Mouse (Mus musculus) kidney, embryonic 16.5 days (tissue): ENCODE measurements around the gene Rbm28. TPM values are rescaled to one million over a fixed set of nuclear protein-coding genes. Genes with fewer than 3 reads are reported as not detected.

ENCODE experiments used
- ATAC-seq: fragments of 200-750 bp; cut with Nextera tagmentation; 2 replicates; pipeline ENCODE4 v1.8.0; 2017; ENCODE audit warnings: moderate TSS enrichment; ENCODE audit not compliant: low FRiP score, low TSS enrichment
- H3K27ac ChIP-seq: fragments of 300-500 bp; sonication (generic); 2 replicates; pipeline ENCODE4 v1.5.1; 2014; ENCODE audit warnings: low read length
- H3K27me3 ChIP-seq: fragments of 300-500 bp; sonication (generic); 2 replicates; pipeline ENCODE4 v1.6.1; 2014; ENCODE audit warnings: low read length, control low read depth, mixed read lengths; ENCODE audit not compliant: insufficient read depth
- H3K36me3 ChIP-seq: fragments of 300-500 bp; sonication (generic); 2 replicates; pipeline ENCODE4 v1.6.1; 2014; ENCODE audit warnings: low read length, control low read depth, mixed read lengths; ENCODE audit not compliant: insufficient read depth
- H3K4me1 ChIP-seq: fragments of 300-500 bp; sonication (generic); 2 replicates; pipeline ENCODE4 v1.6.1; 2014; ENCODE audit warnings: low read length, control low read depth, mixed read lengths; ENCODE audit not compliant: insufficient read depth
- H3K4me2 ChIP-seq: fragments of 300-500 bp; sonication (generic); replicated peaks from 2 replicates; pipeline ENCODE4 v1.6.1; 2014; ENCODE audit warnings: low read depth, low read length
- H3K4me3 ChIP-seq: fragments of 300-500 bp; sonication (generic); 2 replicates; pipeline ENCODE4 v1.5.1; 2014; ENCODE audit warnings: mild to moderate bottlenecking, low read length
- H3K9ac ChIP-seq: fragments of 300-500 bp; sonication (generic); replicated peaks from 2 replicates; pipeline ENCODE4 v1.6.1; 2014; ENCODE audit warnings: low read length
- H3K9me3 ChIP-seq: fragments of 300-500 bp; sonication (generic); 2 replicates; pipeline ENCODE4 v1.6.1; 2016; ENCODE audit warnings: low read length, control low read depth
- WGBS: fragments of 180-500 bp; shearing (Covaris S2); extraction: QIAGEN DNeasy Blood & Tissue Kit; methylation state at CpG from one replicate; pipeline ENCODE4 v1.1.7; 2014; 5-methylcytosine and 5-hydroxymethylcytosine counted together
- polyA plus RNA-seq: library from polyadenylated mRNA; unstranded; fragments of >200 nt; fragmentation: Nextera tagmentation; extraction: Ambion mirVana; gene quantifications from 2 replicates; pipeline ENCODE4 v1.2.1, GENCODE M21; 2015

Rbm28 gene
- polyA plus RNA-seq, 1 experiment from 2014 or later = 45.9 TPM

DNA sequence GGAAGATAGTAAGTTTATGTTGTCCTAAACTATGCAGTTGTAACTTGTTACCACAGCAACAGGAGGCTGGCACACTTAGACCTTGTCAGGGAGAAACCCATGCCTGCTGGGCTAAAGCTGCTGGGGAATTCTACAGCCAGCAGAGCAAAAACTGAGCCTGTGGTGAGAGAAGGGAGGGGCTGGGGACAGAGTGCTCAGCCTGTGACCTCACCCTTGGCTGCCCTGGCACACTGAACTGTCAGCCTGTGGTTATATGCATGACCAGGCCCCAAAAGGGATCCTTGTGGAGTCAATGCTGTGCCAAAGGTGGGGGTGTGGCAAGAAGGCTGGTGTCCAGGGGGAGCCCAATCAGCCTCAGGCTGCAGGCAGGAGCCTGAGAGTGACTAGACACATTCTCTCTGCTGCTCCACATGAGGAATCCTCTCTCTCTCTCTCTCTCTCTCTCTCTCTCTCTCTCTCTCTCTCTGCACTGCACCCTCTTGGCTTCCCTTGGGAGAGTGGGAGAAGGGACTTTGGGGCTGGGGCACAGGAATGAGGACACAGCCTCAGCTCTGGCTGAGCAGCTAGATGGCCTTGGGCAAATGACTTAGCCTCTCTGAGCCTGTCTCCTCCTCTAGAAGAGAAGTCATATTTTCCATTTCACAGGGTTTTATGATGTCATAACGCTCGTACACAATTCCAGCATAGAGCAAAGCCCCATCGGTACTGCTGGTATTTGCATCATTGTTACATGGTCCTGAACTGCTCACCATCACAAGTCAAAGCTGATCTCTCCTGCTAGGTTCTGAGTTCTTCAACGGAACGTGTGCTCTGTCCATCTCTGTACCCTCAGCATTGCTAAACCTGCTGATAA, 31.3 kb upstream of the Rbm28 start:
- Histone ChIP-seq H3K4me2 (no peak overlapping the region), H3K9me3 (no peaks in the 10 kb centered on the region), H3K27me3 (0 out of 2 replicates have a peak, but pooled peaks cover 2% of the 10 kb centered on the region), H3K36me3 (no peaks in the 10 kb centered on the region), H3K4me1 (peaks cover 9% of the 10 kb centered on the region; the same call in 1 of the 2 replicates), H3K4me3 (no peak overlapping the region), H3K9ac (no peak overlapping the region), H3K27ac (no peak overlapping the region)
- 81% methylated on average over 5 of the region's 5 CpGs for WGBS
- no peak; the same call in 1 of the 2 replicates for ATAC-seq

DNA sequence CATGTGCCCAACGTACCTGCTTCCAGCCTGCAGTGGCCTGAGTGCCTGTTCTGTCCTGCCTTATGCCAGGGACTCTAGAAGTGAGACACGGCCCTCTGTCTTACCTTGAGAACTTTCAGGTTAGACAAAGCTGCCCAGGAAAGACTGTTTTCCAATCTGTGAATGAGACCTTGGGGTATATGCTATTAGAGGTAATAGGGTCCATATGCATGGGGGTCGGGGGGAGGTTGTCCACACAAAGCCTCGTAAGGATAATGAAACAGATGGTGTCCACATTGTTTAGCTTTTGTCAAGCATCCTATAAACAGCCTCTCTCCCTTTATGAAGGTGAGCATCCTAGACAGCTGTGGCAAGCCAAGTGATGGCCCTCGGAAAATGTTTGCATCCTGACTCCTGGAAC, 30.3 kb upstream of the Rbm28 start:
- WGBS = 87% methylated on average over 5 of the region's 5 CpGs
- Histone ChIP-seq H3K9ac (no peak overlapping the region), H3K27me3 (peaks cover 4% of the 10 kb centered on the region; the same call in 1 of the 2 replicates), H3K4me1 (peaks cover 9% of the 10 kb centered on the region; the same call in 1 of the 2 replicates), H3K27ac (no peak overlapping the region), H3K36me3 (no peaks in the 10 kb centered on the region), H3K4me3 (no peak overlapping the region), H3K4me2 (no peak overlapping the region), H3K9me3 (no peaks in the 10 kb centered on the region)
- no peak for ATAC-seq

DNA sequence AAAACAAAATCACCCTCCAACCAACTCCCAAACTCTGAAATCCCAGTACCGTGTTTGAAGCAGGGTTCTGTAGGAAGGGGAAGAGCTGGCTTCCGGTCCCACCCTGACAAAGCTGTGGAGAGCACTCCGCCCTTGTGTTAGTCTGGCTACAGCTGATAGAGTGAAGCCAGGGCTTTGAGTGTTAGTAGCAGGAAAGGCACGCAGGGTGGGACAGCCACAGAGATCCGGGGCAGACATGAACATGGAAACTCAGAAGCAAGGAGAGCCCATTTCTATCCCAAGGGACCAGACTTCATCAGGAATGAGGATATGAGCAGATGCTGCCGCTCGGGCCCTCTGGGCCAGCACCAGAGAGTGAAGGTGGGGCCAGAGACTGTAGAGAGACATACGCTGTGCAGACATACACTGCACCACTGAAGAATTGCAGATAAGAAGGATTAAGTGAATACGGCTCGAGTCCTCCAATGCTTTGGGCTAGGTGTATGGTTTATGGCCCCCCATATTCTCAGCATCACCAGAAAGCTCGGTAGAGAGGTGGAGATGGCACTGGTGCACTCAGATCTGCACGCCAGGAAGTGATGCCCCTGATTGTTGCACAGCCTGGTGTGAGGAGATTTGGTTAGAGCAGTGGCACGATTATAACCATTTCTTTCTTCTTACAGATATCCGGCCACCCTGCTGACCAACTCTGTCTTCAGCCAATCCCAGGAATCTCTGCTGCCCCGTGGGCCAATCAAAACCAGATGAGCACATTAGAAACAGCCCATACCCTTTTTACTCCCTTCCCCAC, 29.4 kb upstream of the Rbm28 start:
- H3K27me3 ChIP-seq = peaks cover 3% of the 10 kb centered on the region; the same call in 1 of the 2 replicates
- H3K4me1 ChIP-seq = peaks cover 8% of the 10 kb centered on the region; the same call in 1 of the 2 replicates
- H3K9ac ChIP-seq = no peak overlapping the region
- no peak overlapping the region for H3K4me2 ChIP-seq
- H3K9me3 ChIP-seq = no peaks in the 10 kb centered on the region
- ATAC-seq = no peak
- H3K36me3 ChIP-seq = no peaks in the 10 kb centered on the region
- no peak overlapping the region for H3K4me3 ChIP-seq
- no peak overlapping the region; the same call in 1 of the 2 replicates for H3K27ac ChIP-seq
- 65% methylated on average over 15 of the region's 15 CpGs for WGBS

DNA sequence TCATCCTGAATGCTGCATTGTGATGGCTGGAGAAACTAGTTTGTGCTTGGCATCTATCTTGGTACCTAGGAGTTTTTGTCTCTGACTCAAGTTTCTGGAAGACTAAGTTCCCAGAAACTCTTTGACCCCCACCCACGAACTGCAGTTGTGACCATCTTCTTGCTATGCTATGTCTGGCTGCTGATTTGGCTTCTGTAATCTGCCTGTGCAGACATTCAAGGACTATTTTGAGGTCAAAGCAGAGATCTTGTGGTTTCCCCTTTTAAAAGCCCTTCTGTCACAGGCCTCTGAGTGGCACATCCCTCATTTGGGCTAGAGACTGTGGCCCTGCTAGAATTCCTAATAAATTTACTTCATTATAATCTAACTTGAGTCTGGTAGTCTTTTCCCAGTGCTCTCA, 23.1 kb upstream of the Rbm28 start:
- H3K4me1 ChIP-seq = no peaks in the 10 kb centered on the region
- H3K9ac ChIP-seq = no peak overlapping the region
- H3K9me3 ChIP-seq = no peaks in the 10 kb centered on the region
- WGBS = 77% methylated on average over 1 of the region's 1 CpGs
- no peak for ATAC-seq
- H3K27ac ChIP-seq = no peak overlapping the region
- no peak overlapping the region for H3K4me3 ChIP-seq
- H3K36me3 ChIP-seq = no peaks in the 10 kb centered on the region
- H3K27me3 ChIP-seq = peaks cover 3% of the 10 kb centered on the region; the same call in 1 of the 2 replicates
- no peak overlapping the region for H3K4me2 ChIP-seq

DNA sequence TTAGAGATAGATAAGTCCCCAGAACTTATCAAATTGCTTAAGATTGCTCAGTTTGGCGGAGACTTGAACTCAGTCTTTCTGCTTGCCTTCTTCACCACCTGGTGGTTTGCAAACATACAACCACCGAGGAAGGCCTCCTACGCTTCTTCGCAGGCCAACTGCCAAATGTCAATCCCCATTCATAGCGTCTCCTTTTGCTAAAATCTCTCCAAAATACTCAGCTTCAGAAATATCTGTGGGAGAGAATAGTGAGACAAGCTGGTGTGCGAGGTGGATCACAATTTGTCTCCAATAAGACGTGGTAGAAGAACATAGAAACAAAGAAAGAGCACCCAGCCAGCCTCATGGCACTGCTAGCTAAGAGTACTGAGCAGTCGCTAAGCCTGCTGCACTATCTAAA, 15.0 kb upstream of the Rbm28 start:
- Histone ChIP-seq H3K4me3 (peak overlapping the region; percentile 53), H3K36me3 (no peaks in the 10 kb centered on the region), H3K4me1 (peaks cover 7% of the 10 kb centered on the region), H3K9ac (no peak overlapping the region), H3K27ac (no peak overlapping the region), H3K4me2 (peak overlapping the region; percentile 96), H3K9me3 (no peaks in the 10 kb centered on the region), H3K27me3 (peaks cover 32% of the 10 kb centered on the region)
- WGBS = 56% methylated on average over 8 of the region's 8 CpGs
- no peak for ATAC-seq

DNA sequence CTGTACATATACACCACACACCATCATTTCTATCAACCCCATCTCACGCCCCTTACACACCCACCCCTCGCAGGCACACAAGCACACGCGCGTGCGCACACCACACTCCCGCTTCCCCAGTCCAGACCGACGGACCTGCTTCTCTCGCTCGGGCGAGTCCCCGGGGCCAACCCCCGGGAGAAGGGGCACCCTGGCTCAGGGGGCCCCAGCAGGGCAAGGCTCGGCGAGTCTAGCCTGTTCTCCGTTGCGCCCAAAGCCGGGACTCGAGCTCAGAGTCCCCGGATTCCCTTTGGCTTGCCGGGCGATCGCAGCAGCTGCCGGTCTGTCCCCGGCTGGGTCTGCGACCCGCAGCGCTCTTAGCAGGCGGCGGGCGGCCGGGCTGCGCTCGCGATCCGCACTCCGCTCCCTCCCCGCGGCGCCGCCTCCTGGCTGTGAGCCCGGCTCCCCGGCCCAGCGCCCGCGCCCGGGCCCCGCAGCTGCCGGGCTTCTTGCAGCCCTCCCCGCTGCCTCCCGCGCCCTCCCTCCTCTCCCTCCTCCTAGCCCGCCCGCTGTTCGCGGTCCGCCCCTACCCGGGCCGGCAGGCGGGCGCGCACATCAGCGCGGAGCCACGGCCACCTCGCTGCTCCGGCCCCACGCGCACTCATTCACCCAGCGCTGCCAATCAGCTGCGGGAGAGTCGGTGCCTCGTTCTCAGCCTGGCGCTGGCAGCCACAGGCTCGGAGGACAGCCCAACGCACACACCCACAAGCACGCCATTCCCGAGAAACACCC, 14.3 kb upstream of the Rbm28 start, which contains the start of gene Prrt4:
Gene Prrt4 (minus strand): TSS at position 697 of the 771 bp plus-strand sequence.
- ATAC-seq = peak; percentile 73
- Histone ChIP-seq H3K27me3 (peaks cover 40% of the 10 kb centered on the region), H3K9ac (peak within 1 kb of the TSS; percentile 61), H3K36me3 (no peaks in the 10 kb centered on the region), H3K4me1 (peaks cover 7% of the 10 kb centered on the region), H3K9me3 (no peaks in the 10 kb centered on the region), H3K27ac (no peak within 1 kb of the TSS), H3K4me2 (peak within 1 kb of the TSS; percentile 96), H3K4me3 (peak within 1 kb of the TSS; percentile 53)
- under 1% methylated on average over 71 of the region's 79 CpGs for WGBS

DNA sequence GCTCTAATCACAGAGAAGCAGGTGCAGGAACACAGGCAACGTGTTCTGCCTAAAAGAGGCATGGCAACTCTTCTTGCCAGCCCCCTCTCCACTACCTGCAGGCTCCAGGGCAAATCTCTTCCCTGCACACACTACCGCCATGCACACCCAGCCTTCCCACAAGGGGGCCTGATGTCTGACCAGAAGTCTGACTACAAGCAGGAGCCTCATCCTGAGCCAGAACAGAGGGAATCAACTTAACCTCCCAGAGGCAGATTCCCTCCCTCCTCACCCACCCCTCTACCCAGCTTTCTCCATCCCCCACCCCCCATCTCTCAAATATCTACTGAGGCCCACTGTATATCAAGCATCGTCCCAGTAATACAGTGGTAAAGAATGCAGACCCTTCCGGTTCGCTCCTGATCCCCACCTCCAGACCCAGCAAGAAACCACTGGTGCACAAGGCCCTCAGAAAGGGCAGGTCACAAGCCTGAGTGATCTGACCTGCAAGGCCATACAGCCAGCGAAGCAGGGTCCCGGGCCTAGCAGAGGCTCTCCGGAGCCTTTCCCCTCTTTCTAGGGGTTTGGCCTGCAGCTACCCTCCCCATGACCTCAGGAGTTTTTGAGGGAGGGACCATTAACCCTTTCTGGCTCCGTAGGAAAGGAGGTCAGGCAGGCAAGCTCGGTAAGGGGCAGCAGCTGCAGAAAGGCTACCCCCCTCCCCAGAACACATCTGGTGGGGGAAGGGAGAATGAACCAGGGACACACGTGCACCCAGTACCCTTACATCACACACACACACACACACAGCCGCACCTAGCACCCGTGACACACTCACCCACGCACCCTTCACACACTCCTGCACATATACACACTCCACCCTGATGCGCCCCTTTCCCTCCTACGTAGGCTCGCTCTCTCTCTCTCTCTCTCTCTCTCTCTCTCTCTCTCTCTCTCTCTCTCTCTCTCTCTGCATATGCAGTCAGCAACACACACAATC, 13.4 kb upstream of the Rbm28 start:
- Histone ChIP-seq H3K9ac (peak overlapping the region; percentile 61; the same call in 1 of the 2 replicates), H3K4me1 (peaks cover 7% of the 10 kb centered on the region), H3K4me2 (peak overlapping the region; percentile 96), H3K4me3 (peak overlapping the region; percentile 53), H3K27ac (no peak overlapping the region), H3K36me3 (no peaks in the 10 kb centered on the region), H3K27me3 (peaks cover 48% of the 10 kb centered on the region), H3K9me3 (no peaks in the 10 kb centered on the region)
- peak; percentile 50 for ATAC-seq
- 22% methylated on average over 17 of the region's 17 CpGs for WGBS

DNA sequence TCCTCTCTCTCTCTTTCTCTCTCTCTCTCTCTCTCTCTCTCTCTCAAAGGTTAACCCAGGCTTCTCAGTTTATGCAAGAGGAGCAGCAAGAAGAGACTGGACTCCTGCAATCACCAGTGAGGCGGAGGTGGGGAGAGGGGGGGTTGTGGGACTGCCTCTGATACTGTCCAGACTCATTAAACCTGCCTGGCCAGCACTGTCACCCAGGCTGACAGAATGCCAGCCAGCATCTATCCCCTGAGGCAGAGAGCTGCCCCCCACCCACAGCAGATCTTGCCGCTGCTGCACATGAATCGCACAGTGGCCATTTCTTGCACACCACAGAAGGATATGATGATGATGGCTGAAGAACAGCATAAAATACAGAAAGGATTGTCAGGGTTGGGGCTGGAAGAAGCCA, 10.3 kb upstream of the Rbm28 start:
- H3K4me3 ChIP-seq = no peak overlapping the region
- H3K9ac ChIP-seq = no peak overlapping the region
- peaks cover 20% of the 10 kb centered on the region for H3K4me1 ChIP-seq
- peaks cover 61% of the 10 kb centered on the region for H3K27me3 ChIP-seq
- H3K4me2 ChIP-seq = no peak overlapping the region
- no peak for ATAC-seq
- H3K36me3 ChIP-seq = no peaks in the 10 kb centered on the region
- H3K27ac ChIP-seq = no peak overlapping the region
- WGBS = 86% methylated on average over 3 of the region's 3 CpGs
- no peaks in the 10 kb centered on the region for H3K9me3 ChIP-seq
